Mouse (Mus musculus) liver, adult 2 months (tissue): ENCODE results near the gene Gramd1b. TPM values are rescaled to one million over a fixed set of nuclear protein-coding genes. Genes with fewer than 3 reads are reported as not detected.

ENCODE experiments used
- DNase-seq: peaks from one replicate; pipeline ENCODE4 v3.0.0-alpha.2; 2011; ENCODE audit warnings: low read depth, low spot score; ENCODE audit errors: extremely low read depth
- H3K27ac ChIP-seq: fragments of 200-500 bp; replicated peaks from 2 replicates; pipeline ENCODE4 v1.5.1; 2012; ENCODE audit warnings: low read depth, mild to moderate bottlenecking, control low read depth, inconsistent platforms, low read length; ENCODE audit not compliant: insufficient read depth
- H3K27me3 ChIP-seq: fragments of 200-500 bp; 2 replicates; pipeline ENCODE4 v1.6.1; 2012; ENCODE audit warnings: mild to moderate bottlenecking, moderate library complexity, low read length, inconsistent platforms; ENCODE audit not compliant: control insufficient read depth, insufficient read depth
- H3K36me3 ChIP-seq: fragments of 200-500 bp; 2 replicates; pipeline ENCODE4 v1.6.1; 2012; ENCODE audit warnings: low read length, inconsistent platforms; ENCODE audit not compliant: control insufficient read depth, insufficient read depth
- H3K4me1 ChIP-seq: fragments of 200-500 bp; 2 replicates; pipeline ENCODE4 v1.6.1; 2011; ENCODE audit warnings: low read length; ENCODE audit not compliant: control insufficient read depth, insufficient read depth
- H3K4me3 ChIP-seq: fragments of 200-500 bp; 2 replicates; pipeline ENCODE4 v1.5.1; 2011; ENCODE audit warnings: low read depth, mild to moderate bottlenecking, control low read depth, low read length, moderate library complexity; ENCODE audit not compliant: insufficient read depth
- H3K79me2 ChIP-seq: fragments of 200-500 bp; 2 replicates; pipeline ENCODE4 v1.6.1; 2012; ENCODE audit warnings: inconsistent platforms, mild to moderate bottlenecking, low read length, moderate library complexity; ENCODE audit not compliant: control insufficient read depth, insufficient read depth
- H3K9ac ChIP-seq: fragments of 200-500 bp; 2 replicates; pipeline ENCODE4 v1.6.1; 2012; ENCODE audit warnings: low read depth, mild to moderate bottlenecking, control low read depth, inconsistent platforms, low read length
- CTCF ChIP-seq: fragments of 200-500 bp; IDR thresholded peaks from 2 replicates; pipeline ENCODE4 v1.5.1; 2011; ENCODE audit warnings: low read depth, low read length, control low read depth
- POLR2A ChIP-seq: fragments of 200-500 bp; IDR thresholded peaks from 2 replicates; pipeline ENCODE4 v1.6.1; 2011; ENCODE audit warnings: low read length, control low read depth; ENCODE audit not compliant: insufficient read depth; ENCODE audit errors: extremely low read depth
- WGBS: fragments of 180-500 bp; shearing (Covaris S2); methylation state at CpG from one replicate; pipeline ENCODE4 v1.1.7; 2018; 5-methylcytosine and 5-hydroxymethylcytosine counted together
- polyA plus RNA-seq: library from polyadenylated mRNA; depleted of rRNA; stranded (reverse); fragments of >200 nt; gene quantifications from 2 replicates; pipeline ENCODE4 v1.2.3, GENCODE M21; 2012
- total RNA-seq: library from RNA; depleted of rRNA; stranded (reverse); fragments of >200 nt; gene quantifications from 2 replicates; pipeline ENCODE4 v1.2.3, GENCODE M21; 2014

The Gramd1b gene
- total and polyA plus RNA-seq, 2 experiments, result 1.2 to 2.0 TPM

- Histone ChIP-seq H3K79me2 (no peaks in the 10 kb centered on the region), H3K36me3 (no peaks in the 10 kb centered on the region), H3K27ac (0 out of 2 replicates have a peak overlapping the region, but pooled peaks have one; percentile 28), H3K4me1 (peaks cover 4% of the 10 kb centered on the region; the same call in 1 of the 2 replicates), H3K27me3 (peaks cover 5% of the 10 kb centered on the region; the same call in 1 of the 2 replicates), H3K9ac (peak overlapping the region; percentile 84), H3K4me3 (peak overlapping the region; percentile 66)
- TF ChIP-seq CTCF (no peak), POLR2A (no peak)
- no peak for DNase-seq
- WGBS, result 12% methylated on average over 8 of the region's 8 CpGs
Measured at GRCm38 (mm10) chr9:40455020-40455335, 76.2 kb downstream of the Gramd1b start.

GRCm38 (mm10) chr9:40453889-40454288, 77.3 kb downstream of the Gramd1b start:
- TF ChIP-seq POLR2A (no peak), CTCF (no peak)
- H3K27ac ChIP-seq, result no peak overlapping the region

DNA sequence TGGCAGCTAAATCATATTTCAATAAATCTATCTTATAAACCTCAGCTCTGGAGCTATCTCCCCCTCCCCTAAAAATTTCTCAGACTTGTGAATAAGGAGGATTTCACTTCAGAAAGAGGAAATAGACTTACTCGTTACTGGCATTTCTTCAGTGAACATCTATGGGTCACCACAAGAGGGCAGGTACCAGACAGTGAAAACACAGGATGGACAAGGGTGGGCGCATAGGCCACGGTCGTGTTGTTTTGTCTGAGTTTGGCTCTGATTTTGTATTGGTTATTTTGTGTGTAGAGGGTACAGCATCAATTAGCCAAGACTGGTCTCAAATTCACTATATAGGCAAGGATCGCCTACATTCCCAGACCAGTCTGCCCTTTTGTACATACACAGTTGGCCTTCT, 79.0 kb downstream of the Gramd1b start:
- Histone ChIP-seq H3K27me3 (peaks cover 5% of the 10 kb centered on the region; the same call in 1 of the 2 replicates), H3K4me1 (peaks cover 4% of the 10 kb centered on the region; the same call in 1 of the 2 replicates), H3K4me3 (no peak overlapping the region), H3K36me3 (no peaks in the 10 kb centered on the region), H3K9ac (no peak overlapping the region), H3K79me2 (no peaks in the 10 kb centered on the region), H3K27ac (no peak overlapping the region)
- 75% methylated on average over 5 of the region's 5 CpGs for WGBS
- DNase-seq, result no peak
- TF ChIP-seq POLR2A, result no peak
- no peak for TF ChIP-seq CTCF

More at GRCm38 (mm10) chr9:40453889-40454288, 77.3 kb downstream of the Gramd1b start:
- Histone ChIP-seq H3K36me3 (no peaks in the 10 kb centered on the region), H3K4me3 (no peak overlapping the region), H3K27me3 (peaks cover 5% of the 10 kb centered on the region; the same call in 1 of the 2 replicates), H3K9ac (no peak overlapping the region), H3K79me2 (no peaks in the 10 kb centered on the region), H3K4me1 (peaks cover 4% of the 10 kb centered on the region; the same call in 1 of the 2 replicates)
- no peak for DNase-seq
- WGBS, result 92% methylated on average over 6 of the region's 6 CpGs

DNA sequence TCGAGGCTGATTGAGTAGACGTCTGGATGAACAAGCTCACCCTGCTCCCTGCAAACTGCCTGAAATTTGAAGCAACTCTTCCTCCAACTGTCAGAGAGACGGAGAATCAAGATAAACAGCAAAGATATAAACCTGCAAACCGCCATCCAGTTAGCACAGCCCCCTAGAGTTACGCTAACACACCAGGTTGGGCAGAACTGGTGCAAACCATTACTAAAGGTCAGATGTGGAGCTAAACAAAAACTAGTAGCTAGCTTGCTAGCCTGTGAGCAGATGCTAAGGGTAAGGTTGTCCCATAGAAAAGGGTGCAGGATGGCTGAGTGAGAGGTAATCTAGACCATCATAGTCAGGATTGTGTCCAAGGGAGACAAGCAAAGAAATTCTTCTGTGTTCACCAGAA, 80.4 kb downstream of the Gramd1b start:
- Histone ChIP-seq H3K9ac (no peak overlapping the region), H3K36me3 (no peaks in the 10 kb centered on the region), H3K27me3 (peaks cover 3% of the 10 kb centered on the region; the same call in 1 of the 2 replicates), H3K27ac (no peak overlapping the region), H3K4me3 (no peak overlapping the region), H3K4me1 (no peaks in the 10 kb centered on the region), H3K79me2 (no peaks in the 10 kb centered on the region)
- DNase-seq, result no peak
- TF ChIP-seq CTCF (no peak), POLR2A (no peak)
- 74% methylated on average over 5 of the region's 5 CpGs for WGBS

DNA sequence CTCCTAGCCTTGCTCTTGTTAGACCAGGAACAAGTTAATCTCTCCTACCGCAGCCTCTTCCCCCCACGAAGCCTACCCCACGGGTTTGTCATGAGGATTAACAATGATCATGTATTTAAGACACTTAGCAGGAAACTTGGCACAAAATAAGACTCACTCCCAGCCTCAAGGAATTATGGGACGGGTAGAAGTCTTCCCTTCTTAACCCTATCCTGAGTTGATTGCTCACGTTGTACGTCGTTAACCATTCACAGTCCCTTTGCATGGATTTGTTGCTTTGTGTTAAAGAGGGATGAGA, 80.8 kb downstream of the Gramd1b start:
- 74% methylated on average over 7 of the region's 7 CpGs for WGBS
- Histone ChIP-seq H3K4me3 (no peak overlapping the region), H3K79me2 (no peaks in the 10 kb centered on the region), H3K4me1 (no peaks in the 10 kb centered on the region), H3K36me3 (no peaks in the 10 kb centered on the region), H3K27ac (no peak overlapping the region), H3K9ac (no peak overlapping the region), H3K27me3 (no peaks in the 10 kb centered on the region)
- TF ChIP-seq POLR2A (no peak), CTCF (no peak)
- no peak for DNase-seq

- H3K9ac ChIP-seq, result no peak overlapping the region
- no peaks in the 10 kb centered on the region for H3K36me3 ChIP-seq
- DNase-seq, result no peak
- 81% methylated on average over 10 of the region's 10 CpGs for WGBS
- H3K4me3 ChIP-seq, result no peak overlapping the region
- H3K79me2 ChIP-seq, result no peaks in the 10 kb centered on the region
- no peak for TF ChIP-seq CTCF
- TF ChIP-seq POLR2A, result no peak
- no peaks in the 10 kb centered on the region for H3K4me1 ChIP-seq
- no peak overlapping the region for H3K27ac ChIP-seq
- no peaks in the 10 kb centered on the region for H3K27me3 ChIP-seq
Measured at GRCm38 (mm10) chr9:40449610-40450416, 81.4 kb downstream of the Gramd1b start.
